Mouse (Mus musculus): ENCODE data around the gene Mapkapk2. TPM values are rescaled to one million over a fixed set of nuclear protein-coding genes. Genes with fewer than 3 reads are reported as not detected.

The Mapkapk2 gene
- polyA plus RNA-seq, 1 experiment from 2014 or later, result 69.5 TPM

DNA sequence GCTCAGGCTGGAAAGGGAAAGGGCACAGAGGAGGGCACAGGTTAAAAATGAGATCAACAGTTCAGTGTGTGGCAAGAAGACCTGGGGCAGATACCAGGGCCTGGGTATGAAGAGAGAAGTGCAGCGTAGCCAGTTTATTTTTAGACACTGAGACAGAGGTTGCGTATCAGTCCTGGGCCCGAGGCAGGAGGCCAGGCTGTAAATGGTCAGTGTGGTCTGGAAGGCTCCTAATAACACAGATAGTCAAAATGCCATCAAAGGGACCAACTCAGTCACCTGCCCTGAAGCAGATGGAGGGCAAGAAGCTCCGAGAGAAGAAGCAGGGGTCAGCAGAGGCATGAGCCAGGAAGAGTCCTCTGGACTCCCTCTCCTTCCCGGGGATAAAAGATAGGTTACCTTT is 7.4 kb downstream of the Mapkapk2 start:
- H3K27me3 ChIP-seq, result no peaks in the 10 kb centered on the region

DNA sequence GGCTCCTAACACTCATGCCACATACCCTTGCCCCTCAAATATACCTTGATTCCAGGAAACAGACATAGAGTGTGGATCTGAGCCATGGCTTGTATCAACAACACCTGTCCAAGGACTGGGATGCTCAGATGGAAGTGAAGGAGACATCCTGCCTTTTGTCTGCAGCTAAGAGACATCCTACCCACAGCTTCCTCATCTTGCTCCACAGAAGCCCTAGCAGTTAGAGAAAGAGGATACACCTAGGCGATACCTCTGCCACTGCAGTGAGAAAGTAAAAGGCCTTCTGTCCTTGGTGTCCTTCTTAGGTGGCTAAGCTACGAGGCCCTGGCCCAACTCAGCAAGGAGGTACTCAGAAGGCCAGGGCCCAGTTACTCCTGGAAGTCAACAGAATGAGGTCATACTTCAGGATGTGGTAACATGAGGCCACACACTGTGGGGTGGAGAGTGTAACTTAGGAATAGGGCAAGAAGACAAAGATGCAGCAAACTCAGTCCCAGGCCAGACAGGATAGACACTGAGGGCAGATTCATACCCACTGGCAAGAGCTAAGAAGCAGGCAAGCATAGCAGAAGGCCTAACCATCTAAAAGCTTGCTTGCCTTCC is 8.0 kb downstream of the Mapkapk2 start:
- Histone ChIP-seq H3K4me3 (no peak overlapping the region), H3K36me3 (no peaks in the 10 kb centered on the region), H3K27ac (replicated peaks) (peak overlapping the region; percentile 20; the same call in 1 of the 2 replicates), H3K27me3 (no peaks in the 10 kb centered on the region), H3K9me3 (no peaks in the 10 kb centered on the region), H3K4me1 (peaks cover 90% of the 10 kb centered on the region), H3K4me2 (replicated peaks) (no peak overlapping the region), H3K9ac (replicated peaks) (no peak overlapping the region)
- no peak for ATAC-seq (ENCODE audit: low FRiP score, low read depth)
- WGBS, result 86% methylated on average over 2 of the region's 2 CpGs

More for the DNA sequence above, 7.4 kb downstream of the Mapkapk2 start:
- peaks cover 90% of the 10 kb centered on the region for H3K4me1 ChIP-seq
- no peak for ATAC-seq (ENCODE audit: low FRiP score, low read depth)
- peak overlapping the region; percentile 20; the same call in 1 of the 2 replicates for H3K27ac ChIP-seq (replicated peaks)
- no peaks in the 10 kb centered on the region for H3K9me3 ChIP-seq
- H3K36me3 ChIP-seq, result no peaks in the 10 kb centered on the region
- H3K4me2 ChIP-seq (replicated peaks), result no peak overlapping the region
- H3K4me3 ChIP-seq, result no peak overlapping the region
- 92% methylated on average over 5 of the region's 5 CpGs for WGBS
- H3K9ac ChIP-seq (replicated peaks), result no peak overlapping the region

DNA sequence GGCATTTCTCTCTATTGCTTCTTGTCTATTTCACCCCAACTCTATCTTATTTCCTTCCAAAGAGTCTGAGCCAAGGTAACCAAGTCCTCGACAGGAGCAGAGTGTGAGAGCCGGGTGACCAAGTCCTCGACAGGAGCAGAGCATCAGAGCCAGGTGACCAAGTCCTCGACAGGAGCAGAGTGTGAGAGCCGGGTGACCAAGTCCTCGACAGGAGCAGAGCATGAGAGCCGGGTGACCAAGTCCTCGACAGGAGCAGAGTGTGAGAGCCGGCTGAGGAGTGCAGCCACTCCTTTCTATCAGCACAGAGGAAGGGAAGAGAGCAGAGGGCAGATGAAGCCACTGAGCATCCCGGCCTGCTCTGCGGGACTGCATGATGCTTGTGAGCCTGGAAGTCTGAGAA is 9.1 kb downstream of the Mapkapk2 start:
- Histone ChIP-seq H3K27me3 (no peaks in the 10 kb centered on the region), H3K9me3 (no peaks in the 10 kb centered on the region), H3K9ac (replicated peaks) (no peak overlapping the region), H3K27ac (replicated peaks) (0 out of 2 replicates have a peak overlapping the region, but pooled peaks have one; percentile 20), H3K4me1 (peaks cover 89% of the 10 kb centered on the region), H3K36me3 (no peaks in the 10 kb centered on the region), H3K4me2 (replicated peaks) (peak overlapping the region; percentile 28), H3K4me3 (no peak overlapping the region)
- WGBS, result 41% methylated on average over 11 of the region's 11 CpGs
- no peak for ATAC-seq (ENCODE audit: low FRiP score, low read depth)

GRCm38 (mm10) chr1:131086907-131087306 is 10.7 kb downstream of the Mapkapk2 start:
- ATAC-seq (ENCODE audit: low FRiP score, low read depth), result peak; percentile 21; the same call in 1 of the 2 replicates
- Histone ChIP-seq H3K9me3 (no peaks in the 10 kb centered on the region), H3K36me3 (no peaks in the 10 kb centered on the region), H3K27me3 (no peaks in the 10 kb centered on the region), H3K27ac (replicated peaks) (peak overlapping the region; percentile 75), H3K9ac (replicated peaks) (no peak overlapping the region), H3K4me2 (replicated peaks) (0 out of 2 replicates have a peak overlapping the region, but pooled peaks have one; percentile 2), H3K4me3 (no peak overlapping the region), H3K4me1 (peaks cover 89% of the 10 kb centered on the region)
- 25% methylated on average over 7 of the region's 7 CpGs for WGBS

GRCm38 (mm10) chr1:131085957-131086739 is 11.5 kb downstream of the Mapkapk2 start:
- H3K4me2 ChIP-seq (replicated peaks), result 0 out of 2 replicates have a peak overlapping the region, but pooled peaks have one; percentile 2
- no peaks in the 10 kb centered on the region for H3K9me3 ChIP-seq
- H3K27me3 ChIP-seq, result no peaks in the 10 kb centered on the region
- H3K27ac ChIP-seq (replicated peaks), result peak overlapping the region; percentile 75
- ATAC-seq (ENCODE audit: low FRiP score, low read depth), result peak; percentile 41
- no peak overlapping the region for H3K9ac ChIP-seq (replicated peaks)
- H3K4me1 ChIP-seq, result peaks cover 92% of the 10 kb centered on the region
- no peaks in the 10 kb centered on the region for H3K36me3 ChIP-seq
- WGBS, result 5% methylated on average over 4 of the region's 4 CpGs
- H3K4me3 ChIP-seq, result no peak overlapping the region

- no peak for ATAC-seq (ENCODE audit: low FRiP score, low read depth)
- H3K4me1 ChIP-seq, result peaks cover 92% of the 10 kb centered on the region
- H3K27ac ChIP-seq (replicated peaks), result 0 out of 2 replicates have a peak overlapping the region, but pooled peaks have one; percentile 39
- 71% methylated on average over 3 of the region's 3 CpGs for WGBS
- H3K36me3 ChIP-seq, result no peaks in the 10 kb centered on the region
- no peaks in the 10 kb centered on the region for H3K9me3 ChIP-seq
- H3K9ac ChIP-seq (replicated peaks), result no peak overlapping the region
- H3K4me3 ChIP-seq, result no peak overlapping the region
- H3K4me2 ChIP-seq (replicated peaks), result no peak overlapping the region
- H3K27me3 ChIP-seq, result no peaks in the 10 kb centered on the region
Measured at GRCm38 (mm10) chr1:131085272-131085671, 12.4 kb downstream of the Mapkapk2 start.

DNA sequence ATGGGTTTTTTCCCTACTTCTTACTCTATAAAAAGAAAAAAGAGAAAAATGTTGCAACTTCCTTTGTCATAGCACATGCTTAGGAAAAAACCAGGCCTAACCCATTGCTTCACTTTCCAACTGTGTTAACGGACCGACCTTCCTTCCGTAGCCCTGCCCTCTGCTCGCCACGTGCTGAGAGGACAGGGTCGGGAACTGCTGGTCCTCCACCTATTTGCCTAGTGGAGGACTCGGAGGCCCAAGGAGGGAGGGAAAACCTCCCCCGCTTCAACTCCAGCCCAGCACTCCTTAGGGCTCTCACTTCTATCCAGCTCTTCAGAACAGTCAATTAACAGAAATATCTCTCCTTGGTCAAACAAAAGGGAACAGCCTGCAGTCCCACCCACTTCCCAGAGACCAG is 13.3 kb downstream of the Mapkapk2 start:
- Histone ChIP-seq H3K27me3 (no peaks in the 10 kb centered on the region), H3K9me3 (no peaks in the 10 kb centered on the region), H3K4me3 (no peak overlapping the region), H3K9ac (replicated peaks) (no peak overlapping the region), H3K4me2 (replicated peaks) (no peak overlapping the region), H3K27ac (replicated peaks) (no peak overlapping the region), H3K4me1 (peaks cover 92% of the 10 kb centered on the region), H3K36me3 (no peaks in the 10 kb centered on the region)
- ATAC-seq (ENCODE audit: low FRiP score, low read depth), result peak; percentile 13; the same call in 1 of the 2 replicates
- 35% methylated on average over 8 of the region's 8 CpGs for WGBS

GRCm38 (mm10) chr1:131083609-131084008 is 14.0 kb downstream of the Mapkapk2 start:
- no peak for ATAC-seq (ENCODE audit: low FRiP score, low read depth)
- no peak overlapping the region for H3K4me2 ChIP-seq (replicated peaks)
- H3K27me3 ChIP-seq, result no peaks in the 10 kb centered on the region
- H3K4me1 ChIP-seq, result peaks cover 92% of the 10 kb centered on the region
- no peak overlapping the region for H3K4me3 ChIP-seq
- H3K27ac ChIP-seq (replicated peaks), result no peak overlapping the region
- no peak overlapping the region for H3K9ac ChIP-seq (replicated peaks)
- no peaks in the 10 kb centered on the region for H3K9me3 ChIP-seq
- 70% methylated on average over 4 of the region's 4 CpGs for WGBS
- no peaks in the 10 kb centered on the region for H3K36me3 ChIP-seq

DNA sequence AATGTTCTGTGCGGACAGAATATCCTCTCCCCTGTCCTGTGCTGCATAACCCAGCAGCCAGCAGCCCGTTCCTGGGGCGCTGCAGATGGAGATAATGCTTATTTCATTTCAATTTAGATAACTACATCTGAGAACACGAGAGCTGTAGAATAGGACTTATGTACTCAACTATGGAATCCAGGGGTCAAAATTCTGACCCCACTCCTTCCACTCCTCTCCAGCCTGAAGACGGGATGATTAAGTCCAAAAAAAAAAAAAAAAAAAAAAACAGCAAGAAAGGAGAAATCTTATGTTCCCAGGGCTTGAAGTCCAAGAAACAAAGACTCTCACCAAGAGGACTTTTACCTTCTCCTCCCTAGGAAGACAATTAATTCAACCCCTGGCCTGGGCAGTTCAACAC is 14.5 kb downstream of the Mapkapk2 start:
- H3K27ac ChIP-seq (replicated peaks), result no peak overlapping the region
- no peak for ATAC-seq (ENCODE audit: low FRiP score, low read depth)
- WGBS, result 69% methylated on average over 5 of the region's 5 CpGs

DNA sequence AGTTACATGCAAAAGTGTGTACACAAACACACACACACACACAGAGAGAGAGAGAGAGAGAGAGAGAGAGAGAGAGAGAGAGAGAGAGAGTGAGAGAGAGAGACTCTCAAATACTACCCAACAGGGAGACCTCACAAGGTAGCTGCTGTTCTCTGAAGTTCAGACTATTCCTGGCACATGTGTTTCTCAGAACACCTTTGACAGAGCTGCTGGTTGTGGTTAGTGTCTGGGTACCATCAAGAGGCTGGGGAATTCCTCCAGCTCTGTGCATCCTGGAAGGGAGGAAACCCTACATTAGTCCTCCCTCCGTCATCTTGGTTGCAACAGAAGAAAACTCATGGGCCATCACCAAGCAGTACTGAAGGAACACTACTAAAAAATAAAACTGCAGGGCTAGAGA is 16.9 kb downstream of the Mapkapk2 start:
- Histone ChIP-seq H3K36me3 (no peaks in the 10 kb centered on the region), H3K4me3 (no peak overlapping the region), H3K9me3 (no peaks in the 10 kb centered on the region), H3K4me1 (peaks cover 89% of the 10 kb centered on the region), H3K27me3 (no peaks in the 10 kb centered on the region), H3K4me2 (replicated peaks) (no peak overlapping the region), H3K27ac (replicated peaks) (peak overlapping the region; percentile 93), H3K9ac (replicated peaks) (no peak overlapping the region)
- 93% methylated on average over 1 of the region's 1 CpGs for WGBS
- ATAC-seq (ENCODE audit: low FRiP score, low read depth), result no peak

More for the DNA sequence above, 14.5 kb downstream of the Mapkapk2 start:
- Histone ChIP-seq H3K9ac (replicated peaks) (no peak overlapping the region), H3K27me3 (no peaks in the 10 kb centered on the region), H3K36me3 (no peaks in the 10 kb centered on the region), H3K4me3 (no peak overlapping the region), H3K4me2 (replicated peaks) (no peak overlapping the region), H3K4me1 (peaks cover 92% of the 10 kb centered on the region), H3K9me3 (no peaks in the 10 kb centered on the region)

- Histone ChIP-seq H3K4me2 (replicated peaks) (0 out of 2 replicates have a peak overlapping the region, but pooled peaks have one; percentile 32), H3K4me1 (peaks cover 90% of the 10 kb centered on the region), H3K9ac (replicated peaks) (no peak overlapping the region), H3K36me3 (no peaks in the 10 kb centered on the region), H3K27me3 (no peaks in the 10 kb centered on the region), H3K4me3 (no peak overlapping the region), H3K27ac (replicated peaks) (peak overlapping the region; percentile 93), H3K9me3 (no peaks in the 10 kb centered on the region)
- 80% methylated on average over 4 of the region's 4 CpGs for WGBS
- ATAC-seq (ENCODE audit: low FRiP score, low read depth), result no peak
Measured at GRCm38 (mm10) chr1:131079762-131080161, 17.9 kb downstream of the Mapkapk2 start.

DNA sequence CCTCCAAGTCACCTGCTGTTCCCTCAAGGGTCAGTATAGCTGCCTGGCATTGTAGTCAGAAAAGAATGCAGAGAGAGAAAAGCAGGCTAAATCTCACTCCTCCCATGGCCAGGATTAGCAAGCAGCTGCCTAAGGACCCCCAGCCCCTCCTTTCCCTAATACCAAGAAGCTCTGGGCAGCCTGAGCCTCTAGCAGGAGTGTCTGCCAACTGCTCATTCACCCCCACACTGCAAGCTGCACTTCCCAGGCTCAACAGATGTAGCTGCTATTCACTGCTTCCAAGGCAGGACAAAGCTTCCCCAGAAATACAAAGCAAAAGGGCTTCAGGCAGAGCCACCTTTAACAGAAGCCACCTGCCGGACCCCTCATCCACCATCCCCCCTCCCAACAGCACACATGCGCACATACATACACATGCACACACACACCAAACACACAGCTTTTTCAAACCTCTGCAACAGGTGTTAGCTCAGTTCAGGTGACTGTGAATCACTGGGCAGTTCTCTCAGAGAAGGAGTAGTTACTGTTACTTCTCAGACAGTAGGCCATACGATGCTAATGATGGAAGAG is 18.8 kb downstream of the Mapkapk2 start:
- no peak overlapping the region for H3K4me3 ChIP-seq
- H3K36me3 ChIP-seq, result no peaks in the 10 kb centered on the region
- 0 out of 2 replicates have a peak overlapping the region, but pooled peaks have one; percentile 24 for H3K9ac ChIP-seq (replicated peaks)
- peaks cover 91% of the 10 kb centered on the region for H3K4me1 ChIP-seq
- no peaks in the 10 kb centered on the region for H3K9me3 ChIP-seq
- WGBS, result 6% methylated on average over 3 of the region's 3 CpGs
- H3K4me2 ChIP-seq (replicated peaks), result peak overlapping the region; percentile 32
- peak overlapping the region; percentile 93 for H3K27ac ChIP-seq (replicated peaks)
- H3K27me3 ChIP-seq, result no peaks in the 10 kb centered on the region
- peak; percentile 96 for ATAC-seq (ENCODE audit: low FRiP score, low read depth)

Data from midbrain, embryonic 12.5 days (tissue).